Mouse (Mus musculus): ENCODE measurements around the gene Aup1. TPM values are rescaled to one million over a fixed set of nuclear protein-coding genes. Genes with fewer than 3 reads are reported as not detected.

The Aup1 gene
- total RNA-seq, 2 experiments from 2014 or later = 130 to 135 TPM

DNA sequence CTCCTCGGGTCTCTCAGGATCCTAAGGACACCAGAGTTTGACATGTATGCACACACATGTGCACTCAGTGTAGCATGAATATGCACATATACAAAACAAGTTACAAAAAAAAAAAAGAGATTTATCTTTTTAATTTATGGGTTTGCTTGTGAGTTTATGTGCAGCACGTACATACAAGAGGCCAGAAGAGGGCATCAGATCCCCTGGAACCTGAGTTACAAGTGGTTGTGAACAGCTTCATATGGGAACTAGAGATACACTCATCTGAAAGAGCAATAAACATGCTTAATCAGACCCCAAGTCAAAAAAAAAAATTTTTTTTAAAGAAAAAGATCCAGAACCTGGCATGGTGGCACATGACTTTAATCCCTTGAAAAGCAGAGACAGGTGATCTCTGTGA lies 20.7 kb downstream of the Aup1 start:
- no peak; the same call in 1 of the 2 replicates for TF ChIP-seq CTCF (IDR thresholded peaks at IDR 0.05)
- intact Hi-C loops (cut with DNase I) = loop anchor here (10.0 kb wide), 1 partner anchor 640 kb away; the partner anchor contains the start of gene Vax2
- H3K4me3 ChIP-seq = no peak overlapping the region
- no peak for DNase-seq (ENCODE audit: extremely low spot score in 1 of 2, low spot score in 2 of 2)
- H3K27ac ChIP-seq = no peak overlapping the region

DNA sequence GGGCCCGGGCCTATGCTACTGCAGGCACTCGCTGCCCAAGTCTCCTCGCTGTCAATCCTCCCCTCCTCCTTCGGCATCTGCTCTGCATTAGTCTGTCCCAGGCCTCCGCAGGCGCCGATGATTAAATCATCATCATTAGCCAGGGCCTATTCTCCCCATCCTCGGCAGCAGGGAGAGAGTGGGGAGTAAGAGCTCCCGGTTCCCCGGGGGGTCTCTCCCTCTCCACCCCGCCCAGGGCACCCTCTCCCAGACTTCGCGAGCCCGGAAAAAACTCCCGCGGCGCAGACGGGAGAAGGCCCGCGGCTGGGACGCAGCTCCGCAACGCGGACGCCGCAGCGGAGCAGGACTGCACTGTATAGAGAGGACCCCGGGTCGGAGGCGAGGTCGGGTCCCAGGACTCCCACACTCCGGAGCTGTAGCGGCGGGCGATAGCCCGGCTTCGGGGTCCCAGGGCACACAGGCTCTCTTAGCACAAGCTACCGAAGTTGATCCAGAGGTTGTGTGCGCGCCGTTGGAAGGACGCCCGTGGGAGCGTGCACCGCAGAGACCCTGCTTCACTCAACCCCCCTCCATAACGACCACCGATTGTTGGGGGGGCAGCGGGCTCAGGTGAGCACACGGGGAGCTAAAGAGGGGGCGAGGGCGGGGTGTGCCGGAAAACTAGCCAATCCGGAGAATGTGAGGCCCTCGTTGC lies 23.5 kb downstream of the Aup1 start, which contains the start of gene Pcgf1:
Gene Pcgf1, plus strand, starts transcription at position 240 of the 694 bp plus-strand sequence.
- no peak for TF ChIP-seq CTCF (IDR thresholded peaks at IDR 0.05)
- intact Hi-C loops (cut with DNase I) = loop anchor here (1.0 to 10.0 kb wide), 4 partner anchors 23 to 637 kb away; partner anchors contain the start of genes Aup1, Ccdc142, Gm42688 and Vax2
- DNase-seq (ENCODE audit: extremely low spot score in 1 of 2, low spot score in 2 of 2) = peak; percentile 39 to 56
- H3K27ac ChIP-seq = peak within 1 kb of the TSS; percentile 100
- H3K4me3 ChIP-seq = peak within 1 kb of the TSS; percentile 84

DNA sequence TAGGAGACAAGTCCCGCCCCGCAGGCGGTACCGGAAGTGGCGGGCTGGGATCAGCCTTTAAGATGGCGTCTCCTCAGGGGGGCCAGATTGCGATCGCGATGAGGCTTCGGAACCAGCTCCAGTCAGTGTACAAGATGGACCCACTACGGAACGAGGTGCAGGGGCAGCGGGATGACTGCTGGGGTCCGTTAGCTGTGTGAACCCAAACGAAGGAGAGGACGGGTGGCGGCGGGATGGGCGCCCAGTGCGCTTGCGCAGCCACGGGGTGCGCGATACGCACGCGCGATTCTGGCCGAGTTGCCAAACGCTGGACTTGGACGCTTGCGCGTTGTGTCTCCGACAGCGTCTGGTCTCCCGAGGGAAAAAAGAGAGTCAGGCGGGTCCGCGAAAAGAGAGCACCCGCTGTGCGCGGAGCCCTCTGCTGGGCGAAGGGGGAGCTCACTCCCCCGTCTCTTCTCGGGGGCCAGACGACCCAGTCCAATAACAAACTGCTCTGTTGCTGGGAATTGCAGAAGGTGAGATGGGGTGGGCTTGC lies 24.1 kb downstream of the Aup1 start:
- TF ChIP-seq CTCF (IDR thresholded peaks at IDR 0.05) = peak; percentile 63
- Histone ChIP-seq H3K4me3 (peak overlapping the region; percentile 84), H3K27ac (peak overlapping the region; percentile 100)
- intact Hi-C loops (cut with DNase I) = loop anchor here (1.0 to 10.0 kb wide), 4 partner anchors 22 to 636 kb away; partner anchors contain the start of genes Aup1, Ccdc142, Gm42688 and Vax2
- peak; percentile 99 for DNase-seq (ENCODE audit: extremely low spot score in 1 of 2, low spot score in 2 of 2)

DNA sequence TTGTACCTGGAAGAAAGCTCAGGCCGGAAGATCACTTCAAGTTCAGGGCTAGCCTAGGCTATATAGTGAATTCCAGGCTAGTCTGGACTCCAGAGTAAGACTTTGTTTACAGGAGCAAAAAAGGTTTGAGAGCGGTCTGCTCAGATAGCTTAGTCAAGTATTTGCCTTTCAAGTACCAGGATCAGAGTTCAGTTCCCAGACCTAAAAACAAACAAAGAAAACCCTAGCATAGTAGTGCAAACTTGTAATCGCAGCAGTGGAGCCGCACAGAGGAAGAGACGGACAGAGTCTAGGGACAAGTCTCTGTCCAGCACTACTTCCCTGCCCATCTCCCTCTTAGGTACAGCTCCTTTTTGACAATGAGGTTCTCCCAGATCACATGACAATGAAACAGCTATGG lies 25.9 kb downstream of the Aup1 start:
- intact Hi-C loops (cut with DNase I) = no loop called here
- DNase-seq (ENCODE audit: extremely low spot score in 1 of 2, low spot score in 2 of 2) = no peak
- Histone ChIP-seq H3K27ac (no peak overlapping the region), H3K4me3 (no peak overlapping the region)
- TF ChIP-seq CTCF (IDR thresholded peaks at IDR 0.05) = no peak

DNA sequence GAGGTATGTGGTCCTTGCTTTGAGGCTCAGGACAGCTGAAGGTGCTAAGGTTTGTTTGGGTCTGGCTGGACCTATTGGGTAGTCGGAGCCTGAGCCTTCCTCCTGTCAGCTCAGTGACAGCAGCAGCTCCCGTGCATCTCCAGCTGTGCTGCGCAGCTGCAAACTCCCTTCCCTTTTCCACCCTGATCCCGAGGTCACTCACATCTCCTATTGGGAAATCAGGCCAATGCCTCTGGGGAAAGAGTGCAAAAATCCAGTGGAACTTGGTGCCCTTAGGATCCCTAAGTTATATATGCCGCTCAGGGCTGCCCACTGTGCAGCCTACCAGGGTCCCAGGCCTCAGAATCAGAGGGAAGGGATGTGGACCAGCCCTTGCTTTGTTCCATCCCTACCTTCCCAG lies 29.2 kb downstream of the Aup1 start:
- TF ChIP-seq CTCF (IDR thresholded peaks at IDR 0.05) = no peak
- no peak overlapping the region for H3K27ac ChIP-seq
- DNase-seq (ENCODE audit: extremely low spot score in 1 of 2, low spot score in 2 of 2) = no peak
- H3K4me3 ChIP-seq = no peak overlapping the region
- intact Hi-C loops (cut with DNase I) = no loop called here

DNA sequence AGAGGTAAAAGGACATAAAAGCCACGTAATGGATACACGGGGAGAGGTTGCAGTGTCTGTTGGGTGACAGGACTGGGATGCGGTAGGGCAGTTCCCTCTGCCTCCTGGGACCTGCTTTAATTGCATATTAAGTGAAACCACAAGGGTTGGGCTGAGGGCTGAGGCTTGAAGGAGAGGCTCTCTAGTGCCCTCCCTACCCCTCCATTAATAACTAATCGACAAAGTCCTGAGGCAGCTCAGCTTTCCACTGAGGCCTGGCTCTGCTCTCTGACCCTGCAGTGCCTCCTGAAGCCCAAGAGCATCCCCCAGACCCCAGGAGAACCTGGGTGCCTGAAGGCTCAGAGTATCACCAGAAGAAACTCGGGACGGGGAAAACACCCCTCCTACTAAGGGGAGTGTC lies 30.2 kb downstream of the Aup1 start:
- Histone ChIP-seq H3K4me3 (no peak overlapping the region), H3K27ac (no peak overlapping the region)
- no peak for DNase-seq (ENCODE audit: extremely low spot score in 1 of 2, low spot score in 2 of 2)
- no peak for TF ChIP-seq CTCF (IDR thresholded peaks at IDR 0.05)
- intact Hi-C loops (cut with DNase I) = no loop called here

DNA sequence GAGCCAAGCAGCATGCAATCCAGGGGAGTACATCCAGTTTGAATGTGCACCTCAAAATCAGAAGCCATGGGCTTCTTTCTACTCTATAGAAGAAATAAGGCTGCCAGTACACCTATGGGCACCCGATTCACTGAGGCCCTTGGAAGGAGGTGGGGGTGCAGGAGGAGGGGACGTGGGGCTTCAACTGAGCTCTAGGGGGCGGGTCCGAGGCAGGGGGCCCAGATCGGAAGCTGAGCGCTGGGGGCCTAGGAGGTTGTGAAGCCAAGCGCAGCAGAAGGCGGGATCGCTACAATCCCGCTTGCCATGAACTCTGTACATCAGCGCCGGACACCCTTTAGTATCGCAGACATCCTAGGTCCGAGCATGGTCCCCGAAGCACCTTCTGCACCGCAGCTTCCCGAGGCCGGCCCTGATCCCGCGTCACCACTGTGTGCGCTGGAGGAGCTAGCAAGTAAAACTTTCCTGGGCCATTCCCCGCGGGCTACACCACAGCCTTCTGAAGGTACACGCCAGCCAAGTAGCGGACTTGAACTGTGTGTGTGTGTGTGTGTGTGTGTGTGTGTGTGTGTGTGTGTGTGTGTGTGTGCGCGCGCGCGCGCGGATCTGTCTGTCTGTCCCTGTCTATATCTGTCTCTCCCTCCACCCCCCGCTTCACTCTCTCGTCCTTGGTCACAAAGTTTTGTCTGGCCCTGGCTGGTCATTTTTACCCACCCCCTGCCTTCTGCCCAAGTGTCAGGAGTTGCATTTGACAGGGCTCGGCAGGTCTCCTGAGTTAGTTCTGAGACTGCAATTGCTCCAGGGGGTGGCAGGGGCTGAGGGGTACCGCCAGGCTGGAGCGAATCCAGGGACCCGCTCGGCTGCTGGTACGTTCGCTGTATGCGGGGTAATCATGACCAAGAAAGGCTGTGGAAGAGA lies 32.1 kb downstream of the Aup1 start, which contains the start of gene Lbx2:
Gene Lbx2, plus strand, starts transcription at position 247 of the 915 bp plus-strand sequence.
- intact Hi-C loops (cut with DNase I) = no loop called here
- H3K27ac ChIP-seq = no peak within 1 kb of the TSS
- no peak for DNase-seq (ENCODE audit: extremely low spot score in 1 of 2, low spot score in 2 of 2)
- no peak for TF ChIP-seq CTCF (IDR thresholded peaks at IDR 0.05)
- no peak within 1 kb of the TSS for H3K4me3 ChIP-seq

DNA sequence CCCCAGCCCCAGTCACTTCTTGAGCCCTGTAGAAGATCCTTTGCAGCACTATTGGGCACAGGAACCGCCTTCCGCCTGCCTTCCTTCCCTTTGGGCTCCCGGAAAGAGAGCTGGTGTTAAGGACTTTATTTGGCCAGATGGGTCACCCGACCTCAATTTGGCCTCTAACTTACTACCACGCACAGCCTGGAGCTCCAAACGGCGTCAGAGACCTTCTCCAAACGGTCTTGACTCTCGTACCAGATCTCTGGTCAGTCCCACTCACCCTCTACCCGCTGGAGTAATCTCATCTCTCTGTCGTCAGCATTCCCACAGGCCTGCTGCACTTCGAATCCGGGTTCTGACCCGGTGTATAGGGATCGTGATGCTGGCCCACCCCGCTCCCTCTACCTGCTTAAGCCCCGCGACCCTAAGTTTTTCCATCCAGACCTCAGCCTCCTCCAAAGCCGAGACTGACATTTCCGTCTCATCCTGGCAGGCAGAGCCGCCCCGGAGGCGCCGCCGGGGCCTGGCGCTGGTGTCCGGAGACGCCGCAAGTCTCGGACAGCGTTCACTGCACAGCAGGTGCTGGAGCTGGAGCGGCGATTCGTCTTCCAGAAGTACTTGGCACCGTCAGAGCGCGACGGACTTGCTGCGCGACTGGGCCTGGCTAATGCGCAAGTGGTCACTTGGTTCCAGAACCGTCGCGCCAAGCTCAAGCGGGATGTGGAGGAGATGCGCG lies 33.0 kb downstream of the Aup1 start:
- TF ChIP-seq CTCF (IDR thresholded peaks at IDR 0.05) = no peak
- intact Hi-C loops (cut with DNase I) = no loop called here
- no peak overlapping the region for H3K27ac ChIP-seq
- H3K4me3 ChIP-seq = peak overlapping the region; percentile 23; the same call in 1 of the 2 replicates
- DNase-seq (ENCODE audit: extremely low spot score in 1 of 2, low spot score in 2 of 2) = no peak

DNA sequence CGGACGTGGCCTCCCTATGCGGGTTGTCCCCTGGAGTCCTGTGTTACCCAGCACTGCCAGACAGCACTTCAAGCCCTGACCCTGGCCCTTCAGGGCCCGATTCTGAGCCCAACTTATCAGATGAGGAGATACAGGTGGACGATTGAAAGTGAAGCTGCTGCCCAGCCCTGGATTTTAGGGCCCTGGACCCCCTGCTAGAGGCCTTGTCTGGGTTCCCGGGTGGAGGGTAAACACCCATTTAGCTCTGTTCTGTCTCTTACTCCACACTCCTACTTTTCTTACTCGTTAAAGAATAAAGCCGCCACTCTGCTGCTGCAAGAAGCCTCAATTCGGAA lies 33.6 kb downstream of the Aup1 start:
- Histone ChIP-seq H3K27ac (no peak overlapping the region), H3K4me3 (peak overlapping the region; percentile 23; the same call in 1 of the 2 replicates)
- no peak for DNase-seq (ENCODE audit: extremely low spot score in 1 of 2, low spot score in 2 of 2)
- no peak for TF ChIP-seq CTCF (IDR thresholded peaks at IDR 0.05)
- intact Hi-C loops (cut with DNase I) = no loop called here

DNA sequence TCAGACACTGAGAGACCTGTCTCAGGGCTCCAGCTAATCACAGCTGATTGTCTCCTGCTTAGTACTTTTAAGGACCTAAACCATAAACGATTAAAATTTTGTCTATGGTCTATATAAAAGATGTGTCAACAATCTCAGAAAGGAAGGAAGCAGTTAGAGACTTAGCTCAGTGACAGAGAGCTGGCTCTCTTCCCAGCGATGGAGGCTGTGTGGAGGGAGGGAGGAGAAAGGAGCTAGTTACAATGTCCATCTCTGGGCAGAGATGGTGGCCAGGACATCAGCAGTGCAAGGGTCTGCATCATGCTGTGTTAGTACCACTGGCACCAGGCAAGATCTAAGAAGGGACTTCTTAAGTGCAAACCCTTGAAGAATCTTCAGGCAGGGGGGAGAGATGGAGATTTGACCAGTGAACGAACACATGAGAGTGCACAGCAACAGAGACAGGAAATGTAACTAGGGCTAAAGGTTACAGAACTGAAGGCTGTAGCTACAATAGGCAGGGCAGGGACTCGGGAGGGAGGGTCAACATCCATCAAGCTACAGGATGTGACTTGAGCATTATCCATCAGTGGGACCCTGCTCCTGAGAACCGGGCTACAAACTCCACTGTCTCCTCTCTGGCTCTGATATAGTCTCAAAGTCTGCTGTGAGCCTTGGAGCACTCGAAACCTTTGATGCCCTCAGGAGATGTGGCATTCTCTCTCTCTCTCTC lies 38.3 kb downstream of the Aup1 start:
- Histone ChIP-seq H3K27ac (no peak overlapping the region), H3K4me3 (no peak overlapping the region)
- no peak for TF ChIP-seq CTCF (IDR thresholded peaks at IDR 0.05)
- no peak for DNase-seq (ENCODE audit: extremely low spot score in 1 of 2, low spot score in 2 of 2)
- intact Hi-C loops (cut with DNase I) = no loop called here

DNA sequence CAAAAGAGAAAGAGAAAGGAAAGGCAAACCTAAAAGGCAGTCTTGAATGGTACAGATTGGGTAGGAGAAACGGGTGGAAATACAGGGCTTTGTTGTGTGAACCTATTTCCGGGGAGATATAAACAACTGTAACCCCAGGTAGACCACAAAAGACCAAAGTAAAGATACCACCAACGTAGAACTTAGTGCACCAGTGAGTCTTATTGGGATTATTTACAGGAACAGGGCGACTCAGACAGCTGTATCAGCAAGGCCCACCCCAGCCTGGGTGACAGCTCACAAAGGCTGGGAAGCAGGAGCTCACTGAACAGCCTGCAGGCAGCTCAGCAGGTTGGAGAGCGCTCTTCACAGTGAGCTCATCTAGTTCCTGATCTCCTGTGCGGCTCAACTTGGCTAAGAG lies 41.6 kb downstream of the Aup1 start:
- H3K27ac ChIP-seq = no peak overlapping the region
- DNase-seq (ENCODE audit: extremely low spot score in 1 of 2, low spot score in 2 of 2) = no peak
- intact Hi-C loops (cut with DNase I) = no loop called here
- H3K4me3 ChIP-seq = no peak overlapping the region
- TF ChIP-seq CTCF (IDR thresholded peaks at IDR 0.05) = no peak

All from left cerebral cortex, adult 2 months (tissue).